7 mouse cellular contexts compared by ENCODE assay signal in genomic region chr9:106471892-106472291, GRCm38 (mm10). TPM values are rescaled to one million over a fixed set of nuclear protein-coding genes. Genes with fewer than 3 reads are reported as not detected.
DNase-seq lines count a peak whose midpoint lies in the region; ATAC-seq and TF ChIP-seq lines count a peak whose summit lies in the region.

No protein-coding gene starts in this region.

- in situ Hi-C loops in ES-E14 (cut with MboI; ENCODE audit: low sequenced_read_pairs in 2 of 2, unreplicated experiment in 2 of 2), result no loop called here

- 12% methylated on average over 5 of the region's 5 CpGs for WGBS in embryonic facial prominence, embryonic 13.5 days
- 10% methylated on average over 5 of the region's 5 CpGs for WGBS in limb, embryonic 15.5 days

- H3K36me3 ChIP-seq in ES-Bruce4 (ENCODE audit: control insufficient read depth, insufficient read depth, low read length, poor library complexity, severe bottlenecking) (no peaks in the 10 kb centered on the region), ES-E14 (ENCODE audit: control insufficient read depth, insufficient read depth, low read length, poor library complexity, severe bottlenecking) (no peaks in the 10 kb centered on the region)
- no peaks in the 10 kb centered on the region for H3K36me3 ChIP-seq in embryonic facial prominence, embryonic 13.5 days
- no peaks in the 10 kb centered on the region for H3K36me3 ChIP-seq in limb, embryonic 15.5 days

- DNase-seq in ES-E14 (ENCODE audit: low read depth, low spot score), result no peak
- DNase-seq in heart, postnatal 25 days (ENCODE audit: low spot score), result peak; percentile 72
- peak; percentile 41 for DNase-seq in right cerebral cortex, postnatal 14 days

- H3K4me2 ChIP-seq in embryonic facial prominence, embryonic 13.5 days, result peak overlapping the region; percentile 44
- peak overlapping the region; percentile 15 for H3K4me2 ChIP-seq in limb, embryonic 15.5 days

- H3K9me3 ChIP-seq in ES-Bruce4 (replicated peaks; ENCODE audit: control insufficient read depth, insufficient read depth, low read length, poor library complexity, severe bottlenecking) (no peaks in the 10 kb centered on the region), ES-E14 (ENCODE audit: control insufficient read depth, insufficient read depth, low read depth, low read length) (no peaks in the 10 kb centered on the region)
- H3K9me3 ChIP-seq in embryonic facial prominence, embryonic 13.5 days, result no peaks in the 10 kb centered on the region
- no peaks in the 10 kb centered on the region for H3K9me3 ChIP-seq in limb, embryonic 15.5 days

- intact Hi-C loops in heart, postnatal 25 days (cut with DNase I), result loop anchor here (2.0 kb wide), 1 partner anchor 13 kb away; no protein-coding TSS in a partner anchor

- H3K4me3 ChIP-seq in ES-Bruce4 (ENCODE audit: low read depth, low read length) (peak overlapping the region; percentile 46), ES-E14 (ENCODE audit: insufficient read depth in 1 of 2, low read depth in 1 of 2, low read length in 2 of 2, poor library complexity in 1 of 2, severe bottlenecking in 1 of 2) (peak overlapping the region; percentile 22 to 24; a peak in 2 of 4 replicates)
- H3K4me3 ChIP-seq in embryonic facial prominence, embryonic 13.5 days, result peak overlapping the region; percentile 17
- H3K4me3 ChIP-seq in limb, embryonic 15.5 days, result no peak overlapping the region

- H3K4me1 ChIP-seq in ES-Bruce4 (ENCODE audit: control insufficient read depth, insufficient read depth, low read length), result peaks cover 2% of the 10 kb centered on the region
- H3K4me1 ChIP-seq in ES-E14 (ENCODE audit: control insufficient read depth in 2 of 2, insufficient read depth in 2 of 2, low read length in 2 of 2, poor library complexity in 1 of 2), result peaks cover 5 to 30% of the 10 kb centered on the region in 2 experiments; a peak in 2 of 4 replicates
- H3K4me1 ChIP-seq in embryonic facial prominence, embryonic 13.5 days, result peaks cover 46% of the 10 kb centered on the region
- H3K4me1 ChIP-seq in limb, embryonic 15.5 days, result peaks cover 43% of the 10 kb centered on the region

- no peaks in the 10 kb centered on the region for H3K27me3 ChIP-seq in ES-Bruce4 (ENCODE audit: control insufficient read depth, insufficient read depth, low read length, poor library complexity, severe bottlenecking)
- H3K27me3 ChIP-seq in embryonic facial prominence, embryonic 13.5 days, result no peaks in the 10 kb centered on the region
- H3K27me3 ChIP-seq in limb, embryonic 15.5 days, result peaks cover 3% of the 10 kb centered on the region; the same call in 1 of the 2 replicates

- TF ChIP-seq POLR2A in ES-Bruce4 (IDR thresholded peaks at IDR 0.05; ENCODE audit: insufficient read depth, low read length), result peak; percentile 20

- TF ChIP-seq CTCF in ES-Bruce4 (IDR thresholded peaks at IDR 0.05; ENCODE audit: low read depth, low read length), result no peak

- no peak overlapping the region for H3K27ac ChIP-seq in ES-Bruce4 (ENCODE audit: insufficient read depth, low read length)
- H3K27ac ChIP-seq in ES-E14 (ENCODE audit: insufficient read depth, low read depth, low read length, poor library complexity, severe bottlenecking), result no peak overlapping the region
- peak overlapping the region; percentile 57; the same call in 1 of the 2 replicates for H3K27ac ChIP-seq in embryonic facial prominence, embryonic 13.5 days
- H3K27ac ChIP-seq in limb, embryonic 15.5 days, result no peak overlapping the region

- ATAC-seq in embryonic facial prominence, embryonic 13.5 days (ENCODE audit: insufficient number of reproducible peaks, insufficient read depth, low FRiP score, low TSS enrichment, low read depth), result no peak
- no peak for ATAC-seq in limb, embryonic 15.5 days (ENCODE audit: insufficient number of reproducible peaks, low FRiP score, low TSS enrichment, low read depth)
- ATAC-seq in CD4-positive, CD25-positive, alpha-beta regulatory T cell, adult 4 months, result no peak

- no peak for TF ChIP-seq EP300 in ES-Bruce4 (IDR thresholded peaks at IDR 0.05; ENCODE audit: insufficient read depth, low read depth, low read length)

- H3K9ac ChIP-seq in ES-Bruce4 (ENCODE audit: low read depth, poor library complexity, severe bottlenecking) (no peak overlapping the region), ES-E14 (ENCODE audit: insufficient read depth, low read depth, low read length, poor library complexity, severe bottlenecking) (no peak overlapping the region)
- H3K9ac ChIP-seq in embryonic facial prominence, embryonic 13.5 days, result 0 out of 2 replicates have a peak overlapping the region, but pooled peaks have one; percentile 51
- no peak overlapping the region for H3K9ac ChIP-seq in limb, embryonic 15.5 days

TF ChIP-seq in ES-E14, 5 proteins besides CTCF, POLR2A, EP300 and RAD21:
- 0 out of 2 replicates have a peak, but pooled peaks have one; percentile 42 for TF ChIP-seq CHD2 (IDR thresholded peaks at IDR 0.05; ENCODE audit: low read depth, low read length)
- TF ChIP-seq ZC3H11A (IDR thresholded peaks at IDR 0.05; ENCODE audit: borderline replicate concordance, low read depth, low read length), result no peak

RNA-seq across cellular contexts. Expression of gene Rrp9, which starts 3.9 kb away (rescaled TPM):
- polyA plus RNA-seq in ES-Bruce4 (2011; ENCODE audit: insufficient read depth, insufficient read length, low read depth, missing spikeins), result 82.1 and 89.4 TPM in 2 replicates
- total RNA-seq in ES-E14 (2012; rRNA removed), result 187 and 223 TPM in 2 replicates
- polyA plus RNA-seq in embryonic facial prominence, embryonic 13.5 days (2015; fragmentation: Nextera tagmentation; extraction: Ambion mirVana), result 43.9 and 49.8 TPM in 2 replicates
- total RNA-seq in heart, postnatal 25 days (2021), result 10 to 100 TPM; 19.7 to 23.5 TPM
- polyA plus RNA-seq in limb, embryonic 15.5 days (2015; fragmentation: Nextera tagmentation; extraction: Ambion mirVana), result 39.9 and 40.2 TPM in 2 replicates
- 10 to 100 TPM; 35.4 to 37.4 TPM for polyA plus RNA-seq in CD4-positive, CD25-positive, alpha-beta regulatory T cell, adult 4 months (2017; shearing (Covaris generic))

RNA-seq across cellular contexts. Expression of gene Parp3, which starts 4.9 kb away (rescaled TPM):
- 5.1 and 8.0 TPM in 2 replicates for polyA plus RNA-seq in ES-Bruce4 (2011; ENCODE audit: insufficient read depth, insufficient read length, low read depth, missing spikeins)
- total RNA-seq in ES-E14 (2012; rRNA removed), result 2.2 and 6.0 TPM in 2 replicates
- 3.2 and 4.1 TPM in 2 replicates for polyA plus RNA-seq in embryonic facial prominence, embryonic 13.5 days (2015; fragmentation: Nextera tagmentation; extraction: Ambion mirVana)
- 10 to 100 TPM; 30.1 to 33.5 TPM for total RNA-seq in heart, postnatal 25 days (2021)
- 6.1 and 8.5 TPM in 2 replicates for polyA plus RNA-seq in limb, embryonic 15.5 days (2015; fragmentation: Nextera tagmentation; extraction: Ambion mirVana)
- polyA plus RNA-seq in CD4-positive, CD25-positive, alpha-beta regulatory T cell, adult 4 months (2017; shearing (Covaris generic)), result 10 to 100 TPM; 52.6 to 68.5 TPM

RNA-seq across cellular contexts. Expression of gene Gpr62, which starts 6.2 kb away (rescaled TPM):
- 0.30 and 0.44 TPM in 2 replicates for polyA plus RNA-seq in ES-Bruce4 (2011; ENCODE audit: insufficient read depth, insufficient read length, low read depth, missing spikeins)
- 0.22 and 0.58 TPM in 2 replicates for total RNA-seq in ES-E14 (2012; rRNA removed)
- 0.53 TPM in 1 of 2 replicates, not detected in the other for polyA plus RNA-seq in embryonic facial prominence, embryonic 13.5 days (2015; fragmentation: Nextera tagmentation; extraction: Ambion mirVana)
- not detected for total RNA-seq in heart, postnatal 25 days (2021)
- 0.37 and 0.55 TPM in 2 replicates for polyA plus RNA-seq in limb, embryonic 15.5 days (2015; fragmentation: Nextera tagmentation; extraction: Ambion mirVana)
- not detected for polyA plus RNA-seq in CD4-positive, CD25-positive, alpha-beta regulatory T cell, adult 4 months (2017; shearing (Covaris generic))

RNA-seq across cellular contexts. Expression of gene Pcbp4, which starts 18.8 kb away (rescaled TPM):
- 99.2 and 115 TPM in 2 replicates for polyA plus RNA-seq in ES-Bruce4 (2011; ENCODE audit: insufficient read depth, insufficient read length, low read depth, missing spikeins)
- total RNA-seq in ES-E14 (2012; rRNA removed), result 140 and 176 TPM in 2 replicates
- polyA plus RNA-seq in embryonic facial prominence, embryonic 13.5 days (2015; fragmentation: Nextera tagmentation; extraction: Ambion mirVana), result 128 and 133 TPM in 2 replicates
- 10 to 100 TPM; 70.7 to 81.8 TPM for total RNA-seq in heart, postnatal 25 days (2021)
- polyA plus RNA-seq in limb, embryonic 15.5 days (2015; fragmentation: Nextera tagmentation; extraction: Ambion mirVana), result 83.2 and 91.4 TPM in 2 replicates
- polyA plus RNA-seq in CD4-positive, CD25-positive, alpha-beta regulatory T cell, adult 4 months (2017; shearing (Covaris generic)), result 1 to 10 TPM; 2.9 to 3.1 TPM

RNA-seq across cellular contexts. Expression of gene Abhd14a, which starts 24.4 kb away (rescaled TPM):
- 35.1 and 35.5 TPM in 2 replicates for polyA plus RNA-seq in ES-Bruce4 (2011; ENCODE audit: insufficient read depth, insufficient read length, low read depth, missing spikeins)
- total RNA-seq in ES-E14 (2012; rRNA removed), result 23.0 and 55.6 TPM in 2 replicates
- polyA plus RNA-seq in embryonic facial prominence, embryonic 13.5 days (2015; fragmentation: Nextera tagmentation; extraction: Ambion mirVana), result 74.4 and 75.2 TPM in 2 replicates
- 10 to 100 TPM; 20.2 to 21.3 TPM for total RNA-seq in heart, postnatal 25 days (2021)
- polyA plus RNA-seq in limb, embryonic 15.5 days (2015; fragmentation: Nextera tagmentation; extraction: Ambion mirVana), result 75.0 TPM in 2 replicates
- 10 to 100 TPM; 10.5 to 24.2 TPM for polyA plus RNA-seq in CD4-positive, CD25-positive, alpha-beta regulatory T cell, adult 4 months (2017; shearing (Covaris generic))
